Mouse (Mus musculus) midbrain, embryonic 16.5 days (tissue): ENCODE data around the gene Msrb1. TPM values are rescaled to one million over a fixed set of nuclear protein-coding genes. Genes with fewer than 3 reads are reported as not detected.

Source experiments
- ATAC-seq: fragments of 200-750 bp; cut with Nextera tagmentation; 2 replicates; pipeline ENCODE4 v1.8.0; 2017; ENCODE audit warnings: moderate TSS enrichment
- H3K27ac ChIP-seq: fragments of 300-500 bp; sonication (generic); 2 replicates; pipeline ENCODE4 v1.5.1; 2014; ENCODE audit warnings: mild to moderate bottlenecking, low read length, mixed read lengths
- H3K27me3 ChIP-seq: fragments of 300-500 bp; sonication (generic); 2 replicates; pipeline ENCODE4 v1.6.1; 2014; ENCODE audit warnings: low read depth, low read length, mixed read lengths; ENCODE audit not compliant: control insufficient read depth, insufficient read depth
- H3K36me3 ChIP-seq: fragments of 300-500 bp; sonication (generic); 2 replicates; pipeline ENCODE4 v1.6.1; 2014; ENCODE audit warnings: mild to moderate bottlenecking, low read length, moderate library complexity, mixed read lengths; ENCODE audit not compliant: control insufficient read depth, insufficient read depth
- H3K4me1 ChIP-seq: fragments of 300-500 bp; sonication (generic); 2 replicates; pipeline ENCODE4 v1.6.1; 2014; ENCODE audit warnings: mild to moderate bottlenecking, low read length, mixed read lengths; ENCODE audit not compliant: control insufficient read depth, insufficient read depth
- H3K4me2 ChIP-seq: fragments of 300-500 bp; sonication (generic); 2 replicates; pipeline ENCODE4 v1.6.1; 2014; ENCODE audit warnings: mild to moderate bottlenecking, low read length, mixed read lengths
- H3K4me3 ChIP-seq: fragments of 300-500 bp; sonication (generic); 2 replicates; pipeline ENCODE4 v1.5.1; 2014; ENCODE audit warnings: low read depth, mild to moderate bottlenecking, low read length, moderate library complexity, mixed read lengths
- H3K9ac ChIP-seq: fragments of 300-500 bp; sonication (generic); 2 replicates; pipeline ENCODE4 v1.6.1; 2014; ENCODE audit warnings: low read depth, low read length, mixed read lengths
- H3K9me3 ChIP-seq: fragments of 300-500 bp; sonication (generic); replicated peaks from 2 replicates; pipeline ENCODE4 v1.6.1; 2014; ENCODE audit warnings: mild to moderate bottlenecking, low read length, mixed read lengths; ENCODE audit not compliant: control insufficient read depth, poor library complexity, severe bottlenecking
- WGBS: fragments of 180-500 bp; shearing (Covaris S2); extraction: QIAGEN DNeasy Blood & Tissue Kit; methylation state at CpG from one replicate; pipeline ENCODE4 v1.1.7; 2014; 5-methylcytosine and 5-hydroxymethylcytosine counted together
- polyA plus RNA-seq: library from polyadenylated mRNA; unstranded; fragments of >200 nt; fragmentation: Nextera tagmentation; extraction: Ambion mirVana; gene quantifications from 2 replicates; pipeline ENCODE4 v1.2.1, GENCODE M21; 2015

Msrb1 gene
- polyA plus RNA-seq, 1 experiment from 2014 or later = 17.5 TPM

DNA sequence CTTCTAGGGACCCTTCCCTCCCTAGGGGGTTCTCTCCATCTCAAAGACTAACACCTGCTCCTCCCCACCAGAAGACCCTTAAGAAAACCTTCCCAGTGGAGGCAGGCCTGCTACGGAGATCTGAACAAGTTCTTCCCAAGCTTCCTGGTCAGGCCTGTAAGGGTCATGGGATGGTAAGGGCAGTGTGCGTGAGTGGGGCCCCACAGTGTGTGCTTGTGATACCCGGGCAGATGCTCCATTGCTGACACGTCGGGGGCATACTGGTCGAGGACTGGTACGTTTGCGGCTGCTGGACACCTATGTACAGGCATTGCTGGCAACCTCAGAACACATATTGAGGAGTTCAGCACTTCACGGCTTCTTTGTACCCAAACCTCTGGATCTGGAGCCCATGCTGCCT lies 37.7 kb upstream of the Msrb1 start:
- WGBS = 75% methylated on average over 9 of the region's 9 CpGs
- H3K4me1 ChIP-seq = peaks cover 17% of the 10 kb centered on the region
- H3K4me3 ChIP-seq = no peak overlapping the region
- no peaks in the 10 kb centered on the region for H3K9me3 ChIP-seq
- H3K4me2 ChIP-seq = no peak overlapping the region
- no peaks in the 10 kb centered on the region for H3K27me3 ChIP-seq
- H3K27ac ChIP-seq = no peak overlapping the region
- H3K36me3 ChIP-seq = peaks cover 20% of the 10 kb centered on the region
- ATAC-seq = no peak
- H3K9ac ChIP-seq = no peak overlapping the region

DNA sequence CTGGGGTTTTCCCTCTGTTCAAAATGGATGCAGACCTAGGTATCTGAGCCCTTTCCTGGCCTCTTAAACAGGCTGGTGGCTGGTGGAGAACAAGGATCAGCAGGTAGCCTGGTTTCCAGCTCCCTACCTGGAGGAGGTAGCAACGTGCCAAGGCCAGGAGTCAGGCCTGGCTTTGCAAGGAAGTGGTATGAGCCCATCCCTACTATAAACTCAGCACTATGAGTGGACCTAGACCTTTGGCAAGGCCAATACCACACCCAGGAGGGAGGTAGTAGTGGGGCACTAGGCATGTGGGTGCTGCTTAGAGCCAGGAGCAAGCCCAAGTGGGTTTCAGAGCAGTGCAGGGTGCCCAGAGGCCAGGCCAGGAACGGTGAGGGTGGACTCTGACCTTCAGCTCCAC lies 37.0 kb upstream of the Msrb1 start:
- H3K4me3 ChIP-seq = no peak overlapping the region
- no peaks in the 10 kb centered on the region for H3K27me3 ChIP-seq
- no peak overlapping the region for H3K4me2 ChIP-seq
- no peak for ATAC-seq
- 85% methylated on average over 2 of the region's 2 CpGs for WGBS
- no peak overlapping the region for H3K27ac ChIP-seq
- H3K9me3 ChIP-seq = no peaks in the 10 kb centered on the region
- peaks cover 27% of the 10 kb centered on the region for H3K36me3 ChIP-seq
- H3K4me1 ChIP-seq = peaks cover 17% of the 10 kb centered on the region
- no peak overlapping the region for H3K9ac ChIP-seq

DNA sequence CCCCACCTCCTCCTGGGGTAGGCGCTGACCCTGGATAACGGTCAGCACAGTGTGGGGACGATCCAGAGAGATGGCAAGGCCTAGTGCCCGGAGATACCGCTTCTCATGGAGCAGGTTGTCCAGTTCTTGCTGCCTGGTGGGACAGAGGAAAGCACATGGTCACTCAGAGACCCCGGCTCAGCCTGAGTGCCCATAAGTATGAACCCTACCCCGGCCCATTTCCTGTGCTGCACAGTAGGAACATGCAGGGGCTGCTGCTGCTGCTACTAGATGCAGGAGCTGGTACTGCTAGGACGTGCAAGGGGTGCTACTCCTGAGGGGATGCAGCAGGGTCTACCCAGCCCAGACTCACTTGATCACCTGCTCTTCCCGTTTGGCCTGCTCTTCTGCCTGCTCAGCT lies 35.2 kb upstream of the Msrb1 start:
- Histone ChIP-seq H3K4me2 (no peak overlapping the region), H3K9ac (no peak overlapping the region), H3K4me3 (no peak overlapping the region), H3K4me1 (peaks cover 9% of the 10 kb centered on the region), H3K27me3 (no peaks in the 10 kb centered on the region), H3K9me3 (no peaks in the 10 kb centered on the region), H3K27ac (no peak overlapping the region), H3K36me3 (peaks cover 33% of the 10 kb centered on the region)
- 92% methylated on average over 9 of the region's 9 CpGs for WGBS
- ATAC-seq = no peak

DNA sequence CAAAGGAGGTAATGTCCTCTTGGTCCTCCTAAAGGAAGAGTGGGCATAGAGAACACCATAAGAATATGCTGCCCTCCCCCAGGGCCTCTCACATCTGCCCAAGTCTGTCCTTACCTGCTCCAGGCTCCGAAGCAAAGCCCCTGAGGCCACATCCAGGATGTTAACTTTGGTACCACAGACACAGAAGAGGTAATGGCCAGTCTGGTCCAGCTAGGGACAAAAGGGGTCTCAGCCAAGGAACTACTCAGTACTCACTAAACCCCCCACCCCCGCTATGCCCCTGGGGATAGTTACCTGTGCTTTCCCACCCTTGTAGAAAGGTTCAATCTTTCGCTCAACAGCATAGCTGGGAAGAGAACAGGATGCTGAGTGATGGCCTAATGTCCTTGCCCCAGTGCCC lies 30.6 kb upstream of the Msrb1 start:
- Histone ChIP-seq H3K4me2 (no peak overlapping the region), H3K4me3 (no peak overlapping the region), H3K9ac (no peak overlapping the region)

DNA sequence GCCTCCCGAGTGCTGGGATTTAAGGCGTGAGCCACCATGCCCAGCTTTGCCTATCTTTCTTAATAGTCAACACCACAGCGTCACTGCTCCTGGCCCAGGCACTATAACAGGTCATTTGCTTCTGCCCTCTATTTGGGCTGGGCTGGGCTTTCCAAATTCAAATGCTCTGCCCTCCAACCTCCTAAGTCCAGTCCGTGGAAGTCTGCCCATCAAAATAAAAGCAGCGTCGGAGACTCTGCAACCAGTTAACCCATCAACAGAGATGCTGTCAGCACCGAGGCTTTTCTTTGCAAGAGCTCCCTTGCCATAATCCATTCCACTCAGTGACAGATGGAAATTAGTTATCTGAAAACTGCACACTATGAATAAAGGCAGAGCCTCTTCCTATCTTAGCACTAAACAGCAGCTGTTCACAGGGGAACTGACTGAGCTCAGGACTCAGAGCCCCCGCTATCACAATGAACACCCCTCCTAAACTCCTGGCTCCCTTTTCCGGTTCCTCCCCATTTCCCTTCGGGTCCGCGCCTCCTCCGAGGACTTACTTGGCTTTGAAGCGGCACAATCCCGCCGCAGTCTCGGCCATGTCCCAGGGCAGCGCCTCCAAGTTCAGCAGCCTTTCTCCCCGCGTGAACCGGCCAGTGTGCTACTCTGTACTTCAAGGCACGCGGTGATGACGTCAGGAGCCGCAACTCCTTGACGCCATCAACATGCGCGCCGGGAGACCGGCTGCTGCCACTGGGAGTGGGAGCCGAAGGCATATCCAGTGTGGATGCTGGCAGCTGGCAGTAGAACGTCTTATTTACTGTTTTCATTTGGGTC lies 29.3 kb upstream of the Msrb1 start, which contains the start of gene Tbl3:
TSS of gene Tbl3 (minus strand) at position 679 of the 819 bp plus-strand sequence.
- H3K27me3 ChIP-seq = no peaks in the 10 kb centered on the region
- H3K4me2 ChIP-seq = peak within 1 kb of the TSS; percentile 89
- H3K4me1 ChIP-seq = peaks cover 10% of the 10 kb centered on the region
- H3K27ac ChIP-seq = peak within 1 kb of the TSS; percentile 76
- H3K36me3 ChIP-seq = peaks cover 17% of the 10 kb centered on the region
- peak; percentile 89 for ATAC-seq
- H3K9me3 ChIP-seq = no peaks in the 10 kb centered on the region
- WGBS = 4% methylated on average over 32 of the region's 32 CpGs
- peak within 1 kb of the TSS; percentile 81 for H3K4me3 ChIP-seq
- H3K9ac ChIP-seq = peak within 1 kb of the TSS; percentile 80

More for the DNA sequence above, 30.6 kb upstream of the Msrb1 start:
- no peak for ATAC-seq
- no peaks in the 10 kb centered on the region for H3K27me3 ChIP-seq
- H3K9me3 ChIP-seq = no peaks in the 10 kb centered on the region
- peaks cover 27% of the 10 kb centered on the region for H3K36me3 ChIP-seq
- H3K27ac ChIP-seq = no peak overlapping the region
- peaks cover 10% of the 10 kb centered on the region for H3K4me1 ChIP-seq
- WGBS = 93% methylated on average over 3 of the region's 3 CpGs

DNA sequence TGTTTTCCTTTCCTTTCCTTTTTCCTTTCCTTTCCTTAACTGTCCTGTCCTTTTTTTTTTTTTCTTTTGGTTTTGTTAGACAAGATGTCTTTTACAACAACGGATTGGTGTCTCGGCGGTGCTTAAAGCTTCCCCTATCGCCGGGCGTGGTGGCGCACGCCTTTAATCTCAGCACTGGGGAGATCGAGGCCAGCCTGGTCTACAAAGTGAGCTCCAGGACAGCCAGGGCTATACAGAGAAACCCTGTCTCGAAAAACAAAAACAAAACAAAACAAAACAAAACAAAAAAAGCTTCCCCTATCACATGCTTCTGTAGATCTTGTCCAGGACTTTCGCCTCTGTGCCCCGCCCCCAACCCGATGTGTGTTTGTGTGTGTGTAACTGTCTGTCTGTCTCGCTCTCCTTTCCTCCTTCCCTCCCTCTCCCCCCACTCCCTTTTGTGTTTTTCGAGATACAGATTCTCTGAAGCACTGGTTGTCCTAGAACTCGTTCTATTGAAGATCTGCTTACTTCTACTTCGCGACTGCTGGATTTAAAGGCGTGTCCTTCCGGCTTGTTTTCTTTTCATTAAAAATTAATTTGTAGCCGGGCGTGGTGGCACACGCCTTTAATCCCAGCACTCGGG lies 28.5 kb upstream of the Msrb1 start:
- Histone ChIP-seq H3K27me3 (no peaks in the 10 kb centered on the region), H3K9me3 (no peaks in the 10 kb centered on the region), H3K4me3 (peak overlapping the region; percentile 81), H3K4me1 (peaks cover 10% of the 10 kb centered on the region), H3K27ac (peak overlapping the region; percentile 76), H3K9ac (peak overlapping the region; percentile 80), H3K4me2 (peak overlapping the region; percentile 89), H3K36me3 (peaks cover 15% of the 10 kb centered on the region)
- ATAC-seq = 0 out of 2 replicates have a peak, but pooled peaks have one; percentile 41
- 7% methylated on average over 24 of the region's 24 CpGs for WGBS

DNA sequence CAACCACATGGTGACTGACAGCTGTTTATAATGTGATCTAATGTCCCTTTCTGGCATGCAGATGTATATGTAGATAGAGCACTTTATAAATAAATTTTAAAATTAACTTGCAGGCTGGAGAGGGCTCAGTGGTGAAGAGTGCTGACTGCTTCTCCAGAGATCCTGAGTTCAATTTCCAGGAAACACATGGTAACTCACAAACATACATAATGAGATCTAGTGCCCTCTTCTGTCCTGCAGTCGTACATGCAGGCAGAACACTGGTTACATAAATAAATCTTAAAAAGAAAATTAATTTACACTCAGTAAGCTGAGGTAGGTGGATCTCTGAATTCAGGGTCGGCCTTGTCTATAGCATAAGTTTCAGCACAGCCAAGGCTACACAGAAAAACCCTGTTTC lies 27.8 kb upstream of the Msrb1 start:
- Histone ChIP-seq H3K4me2 (no peak overlapping the region), H3K27me3 (no peaks in the 10 kb centered on the region), H3K4me1 (peaks cover 10% of the 10 kb centered on the region), H3K9me3 (no peaks in the 10 kb centered on the region), H3K4me3 (no peak overlapping the region), H3K9ac (no peak overlapping the region), H3K27ac (no peak overlapping the region), H3K36me3 (peaks cover 12% of the 10 kb centered on the region)
- 30% methylated on average over 2 of the region's 2 CpGs for WGBS
- no peak for ATAC-seq

DNA sequence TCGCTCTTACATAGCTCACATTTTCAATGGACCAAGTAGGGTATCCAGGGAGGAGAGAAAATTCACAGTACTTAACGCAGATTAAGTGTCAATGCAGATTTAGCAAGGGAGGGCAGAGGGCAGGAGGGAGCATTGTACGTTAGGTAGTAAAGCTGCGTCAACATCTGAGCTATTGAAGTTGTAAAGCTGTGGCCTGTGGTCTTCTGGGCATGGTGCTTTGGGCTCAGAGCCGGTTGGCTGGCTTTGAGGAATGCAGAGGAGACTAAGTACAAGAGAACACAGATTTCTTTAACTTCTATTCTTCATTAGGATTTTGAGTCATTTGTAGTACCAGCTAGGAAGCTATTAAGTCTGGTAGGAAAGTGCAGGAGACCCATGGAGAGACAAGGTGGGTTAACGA lies 20.9 kb upstream of the Msrb1 start:
- H3K4me2 ChIP-seq = no peak overlapping the region
- ATAC-seq = no peak
- peaks cover 4% of the 10 kb centered on the region; the same call in 1 of the 2 replicates for H3K4me1 ChIP-seq
- WGBS = 19% methylated on average over 6 of the region's 6 CpGs
- no peak overlapping the region for H3K9ac ChIP-seq
- H3K36me3 ChIP-seq = no peaks in the 10 kb centered on the region; the same call in 1 of the 2 replicates
- H3K9me3 ChIP-seq = no peaks in the 10 kb centered on the region
- no peak overlapping the region for H3K27ac ChIP-seq
- H3K4me3 ChIP-seq = no peak overlapping the region
- H3K27me3 ChIP-seq = no peaks in the 10 kb centered on the region

DNA sequence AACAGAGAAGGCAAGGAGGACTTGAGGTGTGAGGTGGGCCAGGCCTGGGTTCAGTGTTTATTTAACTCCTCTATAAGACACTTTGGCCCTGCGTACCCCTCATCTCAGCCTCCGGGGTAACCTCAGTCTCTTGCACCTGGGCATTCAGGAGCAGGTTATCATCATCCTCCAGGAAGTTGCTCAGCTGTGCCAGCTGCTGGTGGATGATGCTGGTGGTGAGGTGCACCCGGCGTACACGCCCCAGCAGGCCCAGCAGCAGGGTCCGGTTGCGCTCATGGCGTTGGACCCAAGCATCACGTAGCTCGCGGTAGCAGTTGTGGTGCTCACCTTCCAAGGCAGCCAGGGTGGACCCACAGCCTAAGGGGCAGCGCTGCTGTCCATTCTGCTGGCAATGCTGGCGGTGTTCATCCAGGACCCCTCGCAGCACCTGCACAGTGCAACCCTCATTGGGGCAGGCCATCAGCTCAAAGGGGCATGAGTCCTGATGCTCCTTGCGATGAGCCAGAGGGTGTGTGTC lies 20.2 kb upstream of the Msrb1 start:
- no peak for ATAC-seq
- H3K27ac ChIP-seq = no peak overlapping the region
- H3K9ac ChIP-seq = no peak overlapping the region
- H3K4me1 ChIP-seq = peaks cover 8% of the 10 kb centered on the region; the same call in 1 of the 2 replicates
- H3K36me3 ChIP-seq = peaks cover under 1% of the 10 kb centered on the region
- H3K9me3 ChIP-seq = no peaks in the 10 kb centered on the region
- H3K4me3 ChIP-seq = no peak overlapping the region
- no peak overlapping the region for H3K4me2 ChIP-seq
- H3K27me3 ChIP-seq = no peaks in the 10 kb centered on the region
- 93% methylated on average over 15 of the region's 15 CpGs for WGBS
